Mouse (Mus musculus): ENCODE results near the gene Tmed8. TPM values are rescaled to one million over a fixed set of nuclear protein-coding genes. Genes with fewer than 3 reads are reported as not detected.
A peak's percentile ranks its signal among the peaks of the same experiment; 100 is the strongest.
"Not testable (repeated sequence)": the region's sequence is repeated elsewhere in the genome, so short reads cannot be mapped to it uniquely, and the experiment has no call there.

Gene Tmed8
- polyA plus RNA-seq, 1 experiment from 2014 or later = 0.95 TPM

DNA sequence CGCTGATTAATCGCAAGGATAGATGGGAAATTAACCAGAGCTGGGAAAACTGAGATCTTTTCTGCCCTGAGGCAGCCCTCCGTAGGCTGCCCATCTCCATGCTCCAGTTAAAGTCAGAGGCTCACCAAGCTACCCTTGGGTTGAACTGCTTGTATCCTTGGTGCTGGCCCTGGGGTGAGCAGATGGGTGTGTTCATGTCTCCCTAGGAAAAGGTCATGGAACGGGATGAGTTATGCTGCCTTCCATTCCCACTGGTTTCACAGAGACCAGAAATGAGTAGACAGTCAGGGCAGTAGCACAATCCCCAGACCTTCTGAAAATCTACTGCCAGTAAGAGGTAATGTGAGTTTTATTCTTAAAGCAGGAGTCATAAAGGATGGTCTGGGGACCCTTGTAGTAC is 22.6 kb downstream of the Tmed8 start:
- no peak overlapping the region for H3K4me3 ChIP-seq (ENCODE audit: low read length)
- H3K9me3 ChIP-seq (ENCODE audit: control insufficient read depth, low read length) = no peaks in the 10 kb centered on the region
- no peaks in the 10 kb centered on the region for H3K27me3 ChIP-seq (replicated peaks; ENCODE audit: control insufficient read depth, insufficient read depth, low read length)
- WGBS = 98% methylated on average over 4 of the region's 4 CpGs
- H3K4me1 ChIP-seq (ENCODE audit: control insufficient read depth, insufficient read depth, low read length) = no peaks in the 10 kb centered on the region
- no peak overlapping the region for H3K9ac ChIP-seq (ENCODE audit: low read depth, low read length)
- H3K36me3 ChIP-seq (ENCODE audit: control insufficient read depth, insufficient read depth, low read length) = no peaks in the 10 kb centered on the region
- H3K4me2 ChIP-seq (ENCODE audit: low read depth, low read length) = no peak overlapping the region
- H3K27ac ChIP-seq (ENCODE audit: low read length) = no peak overlapping the region
- no peak for ATAC-seq

- Histone ChIP-seq H3K4me2 (ENCODE audit: low read depth, low read length) (no peak overlapping the region), H3K9ac (ENCODE audit: low read depth, low read length) (no peak overlapping the region), H3K4me3 (ENCODE audit: low read length) (no peak overlapping the region), H3K9me3 (ENCODE audit: control insufficient read depth, low read length) (no peaks in the 10 kb centered on the region), H3K27ac (ENCODE audit: low read length) (no peak overlapping the region), H3K4me1 (ENCODE audit: control insufficient read depth, insufficient read depth, low read length) (no peaks in the 10 kb centered on the region), H3K27me3 (replicated peaks; ENCODE audit: control insufficient read depth, insufficient read depth, low read length) (no peaks in the 10 kb centered on the region), H3K36me3 (ENCODE audit: control insufficient read depth, insufficient read depth, low read length) (no peaks in the 10 kb centered on the region)
- no peak for ATAC-seq
- WGBS = 76% methylated on average over 4 of the region's 4 CpGs
These were observed 24.9 kb downstream of the Tmed8 start for GRCm38 (mm10) chr12:87175194-87175946.

DNA sequence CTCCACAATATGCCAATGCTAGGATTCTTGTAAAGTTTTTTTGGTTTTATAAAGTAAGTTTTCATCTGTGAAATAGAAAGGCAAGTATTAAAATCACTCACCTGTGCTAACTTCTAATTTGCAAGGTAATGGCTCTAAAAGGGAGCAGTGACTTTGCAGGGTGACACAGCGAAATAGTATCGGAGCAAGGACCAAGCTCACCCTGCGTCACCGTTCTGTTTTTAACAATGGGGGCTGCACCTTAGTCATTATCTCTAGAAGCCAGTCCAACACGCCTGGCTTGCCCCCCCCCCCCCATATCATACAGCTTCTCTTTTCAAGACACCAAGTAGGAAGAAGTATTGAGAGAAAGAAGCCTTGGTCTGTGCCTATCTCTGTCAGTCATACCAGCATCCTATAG is 39.4 kb downstream of the Tmed8 start:
- peaks cover 4% of the 10 kb centered on the region; the same call in 1 of the 2 replicates for H3K36me3 ChIP-seq (ENCODE audit: control insufficient read depth, insufficient read depth, low read length)
- no peak overlapping the region for H3K27ac ChIP-seq (ENCODE audit: low read length)
- no peak overlapping the region for H3K4me2 ChIP-seq (ENCODE audit: low read depth, low read length)
- WGBS = 87% methylated on average over 5 of the region's 5 CpGs
- no peaks in the 10 kb centered on the region for H3K9me3 ChIP-seq (ENCODE audit: control insufficient read depth, low read length)
- no peak overlapping the region for H3K9ac ChIP-seq (ENCODE audit: low read depth, low read length)
- no peaks in the 10 kb centered on the region for H3K27me3 ChIP-seq (replicated peaks; ENCODE audit: control insufficient read depth, insufficient read depth, low read length)
- no peak for ATAC-seq
- peaks cover 7% of the 10 kb centered on the region for H3K4me1 ChIP-seq (ENCODE audit: control insufficient read depth, insufficient read depth, low read length)
- H3K4me3 ChIP-seq (ENCODE audit: low read length) = no peak overlapping the region

GRCm38 (mm10) chr12:87160310-87160709 is 39.9 kb downstream of the Tmed8 start:
- Histone ChIP-seq H3K36me3 (ENCODE audit: control insufficient read depth, insufficient read depth, low read length) (peaks cover 7% of the 10 kb centered on the region; the same call in 1 of the 2 replicates), H3K27ac (ENCODE audit: low read length) (no peak overlapping the region), H3K9me3 (ENCODE audit: control insufficient read depth, low read length) (no peaks in the 10 kb centered on the region), H3K4me2 (ENCODE audit: low read depth, low read length) (no peak overlapping the region), H3K9ac (ENCODE audit: low read depth, low read length) (no peak overlapping the region), H3K4me3 (ENCODE audit: low read length) (no peak overlapping the region), H3K4me1 (ENCODE audit: control insufficient read depth, insufficient read depth, low read length) (peaks cover 7% of the 10 kb centered on the region), H3K27me3 (replicated peaks; ENCODE audit: control insufficient read depth, insufficient read depth, low read length) (no peaks in the 10 kb centered on the region)
- 54% methylated on average over 1 of the region's 1 CpGs for WGBS
- no peak for ATAC-seq

GRCm38 (mm10) chr12:87158099-87158498 is 42.2 kb downstream of the Tmed8 start:
- Histone ChIP-seq H3K36me3 (ENCODE audit: control insufficient read depth, insufficient read depth, low read length) (peaks cover 7% of the 10 kb centered on the region; the same call in 1 of the 2 replicates), H3K9ac (ENCODE audit: low read depth, low read length) (no peak overlapping the region), H3K27me3 (replicated peaks; ENCODE audit: control insufficient read depth, insufficient read depth, low read length) (no peaks in the 10 kb centered on the region), H3K27ac (ENCODE audit: low read length) (no peak overlapping the region), H3K4me3 (ENCODE audit: low read length) (no peak overlapping the region), H3K4me2 (ENCODE audit: low read depth, low read length) (0 out of 2 replicates have a peak overlapping the region, but pooled peaks have one; percentile 31), H3K9me3 (ENCODE audit: control insufficient read depth, low read length) (no peaks in the 10 kb centered on the region), H3K4me1 (ENCODE audit: control insufficient read depth, insufficient read depth, low read length) (peaks cover 7% of the 10 kb centered on the region)
- WGBS = 66% methylated on average over 7 of the region's 7 CpGs
- ATAC-seq = peak; percentile 26

DNA sequence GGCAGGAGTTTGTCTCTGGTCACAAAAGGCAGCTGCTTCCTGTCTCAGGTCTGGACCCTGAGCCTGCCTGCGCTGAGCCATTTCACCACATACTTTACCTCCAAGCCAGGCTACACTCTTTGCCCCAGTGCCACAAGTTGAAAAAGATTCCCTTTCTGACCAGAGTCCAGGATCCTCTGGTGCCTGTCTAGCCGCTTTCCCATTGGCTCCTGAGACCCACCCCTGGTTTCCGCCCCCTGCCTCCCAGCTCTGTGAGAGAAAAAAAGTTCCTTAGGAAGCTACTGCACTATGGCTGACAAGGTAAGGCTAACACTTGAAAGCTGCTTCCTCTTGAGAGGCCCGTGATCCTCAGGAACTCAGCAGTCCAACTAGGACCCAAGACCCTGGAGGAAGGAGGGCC is 42.9 kb downstream of the Tmed8 start:
- H3K9ac ChIP-seq (ENCODE audit: low read depth, low read length) = peak overlapping the region; percentile 45; the same call in 1 of the 2 replicates
- peaks cover 7% of the 10 kb centered on the region for H3K4me1 ChIP-seq (ENCODE audit: control insufficient read depth, insufficient read depth, low read length)
- peak; percentile 90 for ATAC-seq
- H3K4me2 ChIP-seq (ENCODE audit: low read depth, low read length) = peak overlapping the region; percentile 31
- no peaks in the 10 kb centered on the region for H3K9me3 ChIP-seq (ENCODE audit: control insufficient read depth, low read length)
- H3K27me3 ChIP-seq (replicated peaks; ENCODE audit: control insufficient read depth, insufficient read depth, low read length) = no peaks in the 10 kb centered on the region
- peak overlapping the region; percentile 13; the same call in 1 of the 2 replicates for H3K4me3 ChIP-seq (ENCODE audit: low read length)
- WGBS = 36% methylated on average over 4 of the region's 4 CpGs
- H3K27ac ChIP-seq (ENCODE audit: low read length) = peak overlapping the region; percentile 55
- peaks cover 7% of the 10 kb centered on the region; the same call in 1 of the 2 replicates for H3K36me3 ChIP-seq (ENCODE audit: control insufficient read depth, insufficient read depth, low read length)

DNA sequence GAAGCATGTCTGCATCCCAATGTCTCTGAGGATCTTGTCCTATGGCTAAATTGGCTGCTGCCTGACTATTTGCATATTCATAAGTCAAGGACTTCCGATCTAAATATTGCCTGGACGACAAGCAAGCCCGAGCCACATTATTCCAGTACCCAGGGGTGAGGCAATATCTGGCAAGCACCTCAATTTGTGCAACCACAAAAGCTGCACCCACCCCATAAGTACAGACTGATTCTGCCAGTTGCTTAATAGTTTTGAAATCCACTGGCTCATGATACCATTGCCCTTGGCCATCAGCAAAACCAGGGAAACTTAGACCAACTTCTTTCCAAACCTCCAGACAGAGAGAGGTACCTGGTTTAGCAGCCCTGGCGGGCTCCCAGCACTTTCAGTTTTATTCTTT is 45.8 kb downstream of the Tmed8 start:
- H3K4me1 ChIP-seq (ENCODE audit: control insufficient read depth, insufficient read depth, low read length); H3K27me3 ChIP-seq (replicated peaks; ENCODE audit: control insufficient read depth, insufficient read depth, low read length); ATAC-seq; H3K4me3 ChIP-seq (ENCODE audit: low read length); H3K27ac ChIP-seq (ENCODE audit: low read length); H3K9me3 ChIP-seq (ENCODE audit: control insufficient read depth, low read length); H3K36me3 ChIP-seq (ENCODE audit: control insufficient read depth, insufficient read depth, low read length); H3K9ac ChIP-seq (ENCODE audit: low read depth, low read length); H3K4me2 ChIP-seq (ENCODE audit: low read depth, low read length): not testable (repeated sequence)
- 94% methylated on average over 4 of the region's 4 CpGs for WGBS

DNA sequence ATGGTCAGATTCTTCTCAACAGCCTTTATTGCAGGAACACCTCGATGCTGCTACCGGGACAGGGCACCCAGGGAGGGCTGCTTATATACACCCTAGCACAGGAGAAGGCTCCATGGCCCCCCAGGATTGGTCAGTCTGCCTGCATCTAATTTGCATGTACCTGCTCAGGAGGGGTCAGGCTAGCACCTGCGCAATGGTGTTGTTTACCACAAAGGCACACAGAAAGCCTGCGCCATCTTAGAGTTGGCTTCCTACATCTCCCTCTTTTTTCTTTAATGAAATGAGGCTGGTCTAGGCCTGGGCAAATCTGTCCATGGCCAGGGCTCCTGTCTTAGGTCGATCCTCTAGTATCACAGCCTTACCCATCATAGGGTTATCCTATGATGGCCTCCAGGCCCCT is 50.8 kb downstream of the Tmed8 start:
- no peaks in the 10 kb centered on the region for H3K36me3 ChIP-seq (ENCODE audit: control insufficient read depth, insufficient read depth, low read length)
- peaks cover 15% of the 10 kb centered on the region for H3K4me1 ChIP-seq (ENCODE audit: control insufficient read depth, insufficient read depth, low read length)
- no peak overlapping the region for H3K4me2 ChIP-seq (ENCODE audit: low read depth, low read length)
- H3K27ac ChIP-seq (ENCODE audit: low read length) = no peak overlapping the region
- H3K27me3 ChIP-seq (replicated peaks; ENCODE audit: control insufficient read depth, insufficient read depth, low read length) = no peaks in the 10 kb centered on the region
- 98% methylated on average over 5 of the region's 5 CpGs for WGBS
- H3K4me3 ChIP-seq (ENCODE audit: low read length) = no peak overlapping the region
- no peak overlapping the region for H3K9ac ChIP-seq (ENCODE audit: low read depth, low read length)
- no peaks in the 10 kb centered on the region for H3K9me3 ChIP-seq (ENCODE audit: control insufficient read depth, low read length)
- ATAC-seq = no peak

GRCm38 (mm10) chr12:87148136-87148535 is 52.1 kb downstream of the Tmed8 start:
- peak overlapping the region; percentile 98 for H3K4me3 ChIP-seq (ENCODE audit: low read length)
- H3K4me2 ChIP-seq (ENCODE audit: low read depth, low read length) = peak overlapping the region; percentile 72
- no peaks in the 10 kb centered on the region for H3K27me3 ChIP-seq (replicated peaks; ENCODE audit: control insufficient read depth, insufficient read depth, low read length)
- H3K36me3 ChIP-seq (ENCODE audit: control insufficient read depth, insufficient read depth, low read length) = no peaks in the 10 kb centered on the region
- peak; percentile 17; the same call in 1 of the 2 replicates for ATAC-seq
- H3K9me3 ChIP-seq (ENCODE audit: control insufficient read depth, low read length) = no peaks in the 10 kb centered on the region
- WGBS = 13% methylated on average over 15 of the region's 15 CpGs
- H3K27ac ChIP-seq (ENCODE audit: low read length) = peak overlapping the region; percentile 96
- H3K4me1 ChIP-seq (ENCODE audit: control insufficient read depth, insufficient read depth, low read length) = peaks cover 15% of the 10 kb centered on the region
- peak overlapping the region; percentile 89 for H3K9ac ChIP-seq (ENCODE audit: low read depth, low read length)
